Mouse (Mus musculus) ovary, adult 18-20 months (tissue): ENCODE data around the gene Zhx3.

Experiments
- DNase-seq: peaks from one replicate; pipeline ENCODE4 v3.0.0; 2022; ENCODE audit warnings: low spot score, mixed read lengths

Zhx3 gene

DNA sequence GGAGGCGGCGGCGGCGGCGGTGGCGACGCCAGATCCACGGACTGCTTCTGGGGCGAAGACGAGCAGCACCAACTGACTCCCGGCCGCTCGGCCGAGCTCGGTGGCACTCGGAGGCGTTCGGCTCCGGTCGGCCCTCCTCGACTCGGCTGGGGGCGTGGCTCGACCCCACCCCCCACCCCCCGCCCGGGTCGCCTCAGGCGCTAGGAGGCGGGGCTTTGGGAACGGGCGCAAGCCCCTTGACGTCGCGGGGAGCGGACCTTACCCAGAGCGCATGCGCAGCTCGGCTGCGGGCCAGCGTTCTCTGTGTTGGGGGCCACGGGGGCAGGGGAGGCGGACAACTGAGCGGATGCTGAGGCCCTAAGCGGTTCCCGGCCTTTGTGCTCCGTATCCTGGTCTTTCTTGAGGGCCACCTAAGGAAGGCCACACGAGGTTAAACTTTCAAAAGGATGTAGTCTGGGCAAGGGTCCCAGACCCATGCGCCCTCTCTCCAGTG, at the start of gene Zhx3:
Gene Zhx3 (minus strand): TSS at position 109 of the 493 bp plus-strand sequence.
- peak; percentile 91 for DNase-seq

- DNase-seq = no peak
Measured at GRCm38 (mm10) chr2:160921285-160921684, 48.5 kb upstream of the Zhx3 start.

GRCm38 (mm10) chr2:160918930-160919215, 46.1 kb upstream of the Zhx3 start:
- no peak for DNase-seq

DNA sequence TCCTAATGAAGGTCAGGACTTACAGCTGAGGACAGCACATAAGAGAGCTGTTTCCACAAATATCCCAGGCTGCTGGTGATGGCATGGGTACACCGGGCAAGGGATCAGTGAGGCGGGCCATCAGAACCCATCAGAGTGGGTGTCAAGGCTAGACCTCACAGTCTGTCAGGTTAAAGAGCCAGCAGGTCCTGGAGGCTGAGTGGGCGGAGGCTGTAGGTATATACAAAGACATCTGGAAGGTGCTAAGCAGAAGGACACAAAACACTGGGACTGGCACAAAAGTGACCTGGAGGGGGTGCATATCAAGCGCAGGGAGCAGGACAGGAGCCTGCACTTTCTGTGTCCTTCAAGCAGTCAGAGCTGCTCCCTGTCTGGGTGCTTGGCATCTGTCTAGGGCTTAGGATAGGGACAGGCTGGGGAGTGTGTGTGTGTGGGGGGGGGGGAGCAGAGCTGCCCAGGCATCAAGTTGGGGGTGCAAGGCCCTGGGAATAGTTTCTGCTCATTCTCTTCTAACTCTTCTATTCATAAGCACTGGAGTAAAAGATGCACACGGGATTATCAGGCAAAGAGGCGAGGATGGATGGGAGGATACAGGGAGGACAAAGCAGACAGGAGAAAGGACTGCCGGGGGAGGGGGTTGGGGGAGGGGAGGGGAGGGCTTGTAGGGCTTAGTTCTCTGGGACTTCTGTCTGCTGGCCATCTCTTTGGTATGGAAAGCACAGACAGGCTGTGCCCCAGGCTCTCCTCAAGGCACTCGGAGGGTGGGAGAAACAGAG, 45.5 kb upstream of the Zhx3 start:
- DNase-seq = no peak

GRCm38 (mm10) chr2:160917313-160917712, 44.5 kb upstream of the Zhx3 start:
- DNase-seq = no peak

DNA sequence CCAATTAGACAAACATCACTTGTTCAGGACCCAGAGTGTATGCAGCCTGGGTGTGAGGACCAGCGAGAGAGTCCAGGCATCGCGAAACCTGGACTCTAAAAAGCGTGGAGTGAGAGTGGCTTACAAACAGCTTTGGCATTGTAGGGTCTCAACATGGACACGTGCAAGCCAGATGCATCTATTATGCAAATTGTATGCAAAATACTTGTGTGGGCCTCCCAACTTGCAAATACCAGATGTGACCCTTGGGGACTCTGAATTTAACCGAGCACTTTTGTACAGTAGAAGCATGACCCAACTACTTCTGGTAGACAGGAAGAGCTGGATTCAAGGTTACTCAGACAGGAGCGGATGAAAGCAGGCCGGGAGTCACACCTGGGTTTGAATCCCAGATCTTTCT, 43.9 kb upstream of the Zhx3 start:
- no peak for DNase-seq

GRCm38 (mm10) chr2:160915821-160916610, 43.2 kb upstream of the Zhx3 start:
- DNase-seq = no peak

DNA sequence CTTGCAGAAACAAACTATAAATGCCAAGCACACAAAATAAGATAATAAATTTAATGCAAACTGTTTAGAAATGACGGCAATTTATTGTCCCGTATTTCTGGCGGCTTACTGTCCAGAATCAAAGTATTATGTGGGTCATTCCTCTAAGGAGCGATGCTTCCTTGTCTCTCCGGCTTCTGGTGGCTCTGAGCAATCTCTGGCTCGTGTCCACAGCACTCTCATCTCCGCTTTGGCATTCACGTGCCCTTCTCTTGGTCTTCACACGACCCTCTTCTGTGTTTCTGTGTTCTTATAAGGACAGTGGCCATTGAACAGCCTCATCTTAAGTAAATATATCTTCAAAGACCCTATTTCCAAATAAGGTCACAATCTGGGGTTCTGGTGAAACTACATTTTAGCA, 41.9 kb upstream of the Zhx3 start:
- no peak for DNase-seq

- no peak for DNase-seq
Measured at GRCm38 (mm10) chr2:160912231-160912671, 39.5 kb upstream of the Zhx3 start, which contains the start of gene Emilin3. Gene Emilin3, minus strand, starts transcription at chr2:160912328.

- DNase-seq = no peak
Measured at GRCm38 (mm10) chr2:160911558-160912201, 38.9 kb upstream of the Zhx3 start.

DNA sequence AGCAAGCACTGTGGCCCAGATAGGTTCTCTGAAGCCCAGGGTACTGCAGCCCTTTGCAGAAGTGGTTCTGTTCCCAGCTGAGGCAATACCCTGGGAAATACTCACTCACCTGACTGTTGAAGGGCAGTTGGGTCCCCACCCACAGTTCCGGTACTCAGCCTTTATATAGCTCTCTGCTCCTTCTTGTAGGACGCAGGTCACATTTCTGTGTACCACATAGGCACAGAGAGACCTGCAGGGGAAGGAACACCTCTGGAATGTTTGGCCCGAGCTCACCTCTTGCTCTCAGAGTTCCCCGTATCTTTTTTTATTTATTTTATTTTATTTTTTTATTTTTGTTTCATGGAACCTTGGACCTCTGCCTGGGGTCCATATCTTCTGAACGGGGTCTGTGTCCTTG, 37.8 kb upstream of the Zhx3 start:
- no peak for DNase-seq

DNA sequence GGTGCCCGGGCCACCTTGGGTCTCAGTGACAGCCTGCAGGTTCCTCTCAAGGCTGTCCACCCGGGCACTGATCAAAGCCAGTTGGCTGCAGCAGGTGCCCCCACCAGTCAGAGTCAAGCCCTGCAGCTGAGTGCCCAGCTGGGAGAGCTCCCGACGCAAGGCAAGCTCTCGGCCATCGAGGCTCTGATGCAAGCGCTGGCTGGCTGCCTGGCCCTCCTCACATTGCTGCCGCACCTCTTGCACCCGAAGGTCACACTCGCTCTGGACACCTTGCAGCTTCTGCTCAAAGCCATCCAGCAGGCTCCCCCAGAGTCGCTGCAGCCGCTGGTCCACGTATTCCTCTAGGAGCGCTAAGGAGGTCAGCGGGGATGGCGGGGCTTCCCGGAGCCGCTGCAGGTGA, 35.8 kb upstream of the Zhx3 start:
- no peak for DNase-seq

DNA sequence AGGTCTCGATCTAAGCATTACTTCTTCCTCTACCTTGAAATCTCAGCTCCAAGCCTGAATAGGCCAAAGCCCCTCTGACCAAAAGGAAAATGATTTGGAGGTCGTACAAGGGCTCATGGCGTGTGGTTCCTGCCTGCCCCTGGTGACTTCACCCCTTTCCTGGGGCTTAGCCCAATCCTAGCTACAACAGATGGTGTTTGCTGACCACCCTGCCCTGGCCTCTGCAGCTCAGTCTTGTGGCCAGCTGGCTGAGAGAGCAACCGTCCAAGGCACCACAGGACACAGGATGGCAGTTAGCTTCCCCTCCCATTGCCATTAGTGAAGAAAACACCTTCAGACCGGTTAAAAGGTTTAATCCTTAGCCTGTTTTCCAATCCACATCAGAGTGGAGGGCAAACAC, 33.3 kb upstream of the Zhx3 start:
- DNase-seq = no peak

DNA sequence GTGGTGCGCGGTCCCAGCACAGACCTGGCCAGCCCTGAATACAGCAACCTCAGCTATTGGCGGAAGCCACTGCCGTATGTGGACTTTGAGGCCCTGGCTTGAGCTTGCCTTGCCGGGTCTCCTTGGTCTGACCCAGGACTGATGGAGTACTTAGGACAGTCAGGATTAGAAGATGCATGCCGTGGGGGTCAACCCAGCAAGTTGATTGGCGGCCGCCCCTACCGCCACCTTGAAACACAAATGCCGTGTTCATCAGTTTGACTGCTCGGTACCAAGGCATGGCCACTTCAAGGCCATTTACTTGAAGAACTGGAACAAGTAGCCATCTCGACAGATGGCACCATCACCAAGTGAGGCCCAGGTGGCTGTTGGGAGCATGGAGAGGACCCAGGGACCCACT, 32.5 kb upstream of the Zhx3 start:
- no peak for DNase-seq

DNA sequence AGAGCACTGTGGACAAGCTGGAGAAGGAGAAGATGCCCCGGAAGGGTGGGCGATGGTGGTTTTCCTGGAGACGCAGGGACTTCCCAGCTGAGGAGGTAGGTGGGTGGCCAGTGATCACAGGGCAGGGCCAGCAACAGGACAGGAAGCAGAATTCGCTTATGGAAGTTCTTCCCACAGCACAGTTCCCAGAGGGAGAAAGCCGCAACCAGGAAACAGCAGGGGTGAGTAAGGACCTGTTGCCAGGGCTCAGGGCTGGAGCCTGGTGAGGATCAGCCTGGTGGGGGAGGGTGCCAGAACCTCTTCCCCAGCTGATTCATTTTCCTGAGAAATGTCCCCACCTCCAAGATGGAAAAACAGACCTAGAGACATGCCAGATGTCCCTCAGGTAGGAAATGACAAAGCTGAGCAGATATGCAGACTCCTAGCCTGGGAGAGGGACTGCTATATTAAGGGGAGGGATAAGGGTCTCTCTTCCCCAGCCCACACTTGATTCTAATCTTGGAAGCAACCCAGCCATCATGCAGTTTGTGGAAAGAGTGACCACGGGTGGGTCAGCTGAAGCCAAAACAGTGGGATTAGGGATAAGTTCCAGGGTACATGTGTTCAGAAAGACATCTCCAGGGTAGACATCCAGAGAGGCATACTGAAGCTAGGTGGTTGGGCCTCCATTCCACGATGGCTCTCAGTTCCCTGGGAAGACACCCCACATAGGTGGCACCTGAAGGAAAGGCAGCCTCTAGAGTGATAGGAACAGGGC, 29.0 kb upstream of the Zhx3 start:
- no peak for DNase-seq

DNA sequence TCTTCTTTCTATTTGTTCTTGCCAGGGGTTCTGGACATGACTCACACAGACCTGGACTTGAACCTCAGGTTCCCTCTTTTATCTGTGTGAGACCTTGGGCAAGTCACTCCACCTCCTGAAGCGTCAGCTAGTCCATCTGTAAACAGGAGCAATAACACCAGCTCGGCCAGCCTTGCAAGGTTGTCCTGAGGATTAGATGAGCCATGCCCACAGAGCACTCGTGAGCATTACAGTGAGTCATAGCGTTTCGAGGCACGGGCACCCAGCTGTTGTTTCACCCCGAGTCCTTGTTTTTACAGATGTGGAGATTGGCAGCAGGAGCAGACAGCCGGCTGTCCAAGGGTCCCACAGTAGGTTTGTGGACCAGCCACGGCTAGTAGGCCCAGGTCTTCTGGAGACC, 18.9 kb upstream of the Zhx3 start:
- no peak for DNase-seq

- DNase-seq = no peak
Measured at GRCm38 (mm10) chr2:160891045-160891444, 18.2 kb upstream of the Zhx3 start.

- no peak for DNase-seq
Measured at GRCm38 (mm10) chr2:160887859-160888258, 15.1 kb upstream of the Zhx3 start.

- peak; percentile 60 for DNase-seq
Measured at GRCm38 (mm10) chr2:160887284-160887683, 14.5 kb upstream of the Zhx3 start.

DNA sequence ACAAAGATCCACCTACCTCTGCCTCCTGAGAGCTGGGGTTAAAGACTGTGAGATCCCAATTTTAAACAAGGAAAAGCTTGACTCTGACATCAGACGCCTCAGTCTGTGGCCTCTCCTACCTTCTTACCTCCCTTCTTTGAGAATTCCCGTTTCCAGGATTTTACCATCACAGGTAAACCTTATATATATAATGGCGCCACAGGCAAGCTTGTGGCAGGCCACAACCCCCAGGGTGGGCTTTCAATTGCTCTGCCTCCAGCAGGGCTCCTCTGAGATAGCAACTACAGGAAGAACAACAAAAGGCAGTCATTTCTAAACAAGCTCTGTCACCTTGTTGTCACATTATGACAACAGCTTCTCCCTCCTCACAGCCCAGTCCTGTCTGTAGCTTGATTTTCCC, 13.4 kb upstream of the Zhx3 start:
- DNase-seq = no peak

GRCm38 (mm10) chr2:160884830-160885229, 12.0 kb upstream of the Zhx3 start:
- no peak for DNase-seq

GRCm38 (mm10) chr2:160883912-160884311, 11.1 kb upstream of the Zhx3 start:
- DNase-seq = no peak
